Comparison of ENCODE assay signal across 28 mouse cellular contexts in the genomic region with DNA sequence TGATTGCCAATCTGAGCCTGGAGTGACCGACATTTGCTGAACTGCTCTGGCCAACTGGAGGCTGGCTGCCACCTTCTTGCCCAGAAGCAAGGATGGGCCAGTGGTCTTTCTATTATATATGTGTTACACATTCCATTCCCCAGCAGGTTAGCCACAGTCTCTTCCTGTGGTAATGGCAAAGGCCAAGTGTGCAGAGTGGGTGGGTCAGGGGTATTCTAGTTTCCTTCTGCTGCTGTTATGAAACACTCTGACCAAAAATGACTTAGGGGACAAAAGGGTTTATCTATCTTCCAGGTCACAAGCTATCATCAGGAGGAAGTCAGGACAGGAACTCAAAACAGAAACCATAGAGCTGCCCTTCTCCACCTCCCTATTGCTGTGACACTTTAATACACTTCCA. TPM values are rescaled to one million over a fixed set of nuclear protein-coding genes. Genes with fewer than 3 reads are reported as not detected.
"Had no signal": no experiment of that assay in that cellular context is flagged by ENCODE, and none has a peak within 500 bp of the region (broad histone marks: within the 10 kb centered on the region; RNA-seq: fewer than 3 reads in every experiment).

No protein-coding gene starts in this region.

- DNase-seq: liver, postnatal 0 days; lung, adult 2 months; lung, postnatal 14 days; lung, postnatal 36 days; retina, postnatal 1 day; right cerebral cortex, adult 18-20 months; right cerebral cortex, postnatal 25 days; right cerebral cortex, postnatal 4 days; spleen, adult 18-20 months; thymus, adult 18-20 months; thymus, postnatal 14 days; thymus, postnatal 36 days had no signal

- H3K4me2 ChIP-seq: lung, embryonic 15.5 days; midbrain, embryonic 11.5 days; midbrain, embryonic 13.5 days; midbrain, embryonic 15.5 days; neural tube, embryonic 13.5 days; neural tube, embryonic 15.5 days had no signal

- H3K9me3 ChIP-seq: lung, embryonic 15.5 days; midbrain, embryonic 13.5 days; midbrain, embryonic 15.5 days; neural tube, embryonic 13.5 days; neural tube, embryonic 15.5 days had no signal

- H3K4me1 ChIP-seq: megakaryocyte, embryonic 14.5 days had no signal

- ATAC-seq: liver, postnatal 0 days; lung, postnatal 0 days; midbrain, embryonic 13.5 days; midbrain, embryonic 15.5 days had no signal

- H3K4me3 ChIP-seq: lung, embryonic 15.5 days; megakaryocyte, embryonic 14.5 days; midbrain, embryonic 13.5 days; midbrain, embryonic 15.5 days; neural tube, embryonic 13.5 days; neural tube, embryonic 15.5 days had no signal

- H3K27me3 ChIP-seq: lung, embryonic 15.5 days; midbrain, embryonic 13.5 days; midbrain, embryonic 15.5 days; neural tube, embryonic 13.5 days; neural tube, embryonic 15.5 days had no signal

- H3K27ac ChIP-seq: lung, embryonic 15.5 days; macrophage; midbrain, embryonic 13.5 days; midbrain, embryonic 15.5 days; neural tube, embryonic 13.5 days; neural tube, embryonic 15.5 days had no signal

- H3K36me3 ChIP-seq: lung, embryonic 15.5 days; midbrain, embryonic 13.5 days; midbrain, embryonic 15.5 days; neural tube, embryonic 13.5 days; neural tube, embryonic 15.5 days had no signal

- H3K9ac ChIP-seq: liver, postnatal 0 days; lung, embryonic 15.5 days; midbrain, embryonic 13.5 days; midbrain, embryonic 15.5 days; neural tube, embryonic 13.5 days; neural tube, embryonic 15.5 days had no signal

RNA-seq across cellular contexts. Expression of a gene that starts 29.2 kb away (rescaled TPM):
- total RNA-seq: midbrain, postnatal 0 days; monocyte, adult 5-6 weeks had no signal
- polyA plus RNA-seq: liver, postnatal 0 days; lung, adult 2 months; lung, embryonic 15.5 days; lung, postnatal 0 days; macrophage; midbrain, embryonic 11.5 days; midbrain, embryonic 13.5 days; midbrain, embryonic 15.5 days; midbrain, postnatal 0 days; neural tube, embryonic 11.5 days; neural tube, embryonic 13.5 days; neural tube, embryonic 15.5 days; small intestine, adult 2 months; stomach, embryonic 14.5 days; stomach, embryonic 16.5 days; thymus, postnatal 0 days had no signal

RNA-seq across cellular contexts. Expression of a gene that starts 42.8 kb away (rescaled TPM):
- total RNA-seq: midbrain, postnatal 0 days; monocyte, adult 5-6 weeks had no signal
- polyA plus RNA-seq: liver, postnatal 0 days; lung, adult 2 months; lung, embryonic 15.5 days; lung, postnatal 0 days; macrophage; midbrain, embryonic 11.5 days; midbrain, embryonic 13.5 days; midbrain, embryonic 15.5 days; midbrain, postnatal 0 days; neural tube, embryonic 11.5 days; neural tube, embryonic 13.5 days; neural tube, embryonic 15.5 days; small intestine, adult 2 months; stomach, embryonic 14.5 days; stomach, embryonic 16.5 days; thymus, postnatal 0 days had no signal

RNA-seq across cellular contexts. Expression of a gene that starts 59.5 kb away (rescaled TPM):
- total RNA-seq: midbrain, postnatal 0 days; monocyte, adult 5-6 weeks had no signal
- polyA plus RNA-seq: liver, postnatal 0 days; lung, adult 2 months; lung, embryonic 15.5 days; lung, postnatal 0 days; macrophage; midbrain, embryonic 11.5 days; midbrain, embryonic 13.5 days; midbrain, embryonic 15.5 days; midbrain, postnatal 0 days; neural tube, embryonic 11.5 days; neural tube, embryonic 13.5 days; neural tube, embryonic 15.5 days; small intestine, adult 2 months; stomach, embryonic 14.5 days; stomach, embryonic 16.5 days; thymus, postnatal 0 days had no signal
